Mouse (Mus musculus) adrenal gland, postnatal 10 days (tissue): ENCODE results near the gene Snx19. TPM values are rescaled to one million over a fixed set of nuclear protein-coding genes. Genes with fewer than 3 reads are reported as not detected.

Experiments
- DNase-seq: peaks from one replicate; pipeline ENCODE4 v3.0.0; 2021; ENCODE audit warnings: mixed read lengths
- total RNA-seq, 2 experiments: library from RNA; stranded (reverse); gene quantifications; 2 replicates each; pipeline ENCODE4 v1.2.3; 2021

Snx19 gene
- total RNA-seq, 2 experiments from 2014 or later, result 20.3 to 24.6 TPM

GRCm38 (mm10) chr9:30484183-30484582 lies 57.3 kb downstream of the Snx19 start:
- no peak for DNase-seq

DNA sequence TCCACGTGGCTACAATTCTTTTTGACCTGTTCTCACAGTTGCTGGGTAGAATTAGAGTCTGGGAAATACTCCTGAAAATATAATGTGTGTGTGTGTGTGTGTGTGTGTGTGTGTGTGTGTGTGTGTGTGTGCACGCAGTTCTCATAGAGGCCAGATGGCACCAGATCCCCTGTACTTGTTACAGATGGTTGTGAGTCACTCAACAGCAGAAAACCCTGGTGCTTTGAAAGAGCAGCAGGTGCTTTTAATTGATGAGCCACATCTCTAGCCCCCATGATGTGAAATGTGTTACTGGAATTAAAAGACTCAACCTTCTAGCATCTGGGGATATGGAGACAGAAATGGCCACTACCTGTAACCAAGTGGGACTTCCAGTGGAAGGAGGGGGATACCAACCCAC lies 58.3 kb downstream of the Snx19 start:
- no peak for DNase-seq

- no peak for DNase-seq
These were observed 61.5 kb downstream of the Snx19 start for GRCm38 (mm10) chr9:30488384-30488783.

- DNase-seq, result no peak
These were observed 67.5 kb downstream of the Snx19 start for GRCm38 (mm10) chr9:30494446-30494845.

DNA sequence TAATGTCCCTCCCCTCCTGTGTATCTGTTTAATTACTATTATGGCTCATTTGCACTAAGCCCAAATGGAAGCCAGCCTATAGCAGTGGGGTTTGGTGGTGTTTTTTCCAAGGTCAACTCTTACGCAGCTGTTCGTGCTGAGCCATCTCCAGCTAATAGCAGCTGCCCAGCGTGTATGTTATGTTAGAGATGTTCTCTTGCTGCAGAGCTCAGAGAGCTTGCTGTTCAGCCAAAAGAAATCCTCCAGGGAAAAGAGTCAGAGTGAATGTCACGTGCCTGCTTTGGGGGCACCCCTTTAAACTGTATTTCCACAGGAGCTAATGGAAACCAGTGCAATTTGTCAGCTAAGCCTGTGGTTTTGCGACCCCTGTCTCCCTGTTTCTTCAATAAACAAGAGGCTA lies 82.1 kb downstream of the Snx19 start:
- DNase-seq, result peak; percentile 20

- no peak for DNase-seq
These were observed 89.0 kb downstream of the Snx19 start for GRCm38 (mm10) chr9:30515953-30516352.
